Mouse (Mus musculus) small intestine, adult 2 months (tissue): ENCODE measurements around the gene Tmem107. TPM values are rescaled to one million over a fixed set of nuclear protein-coding genes. Genes with fewer than 3 reads are reported as not detected.
A peak's percentile ranks its signal among the peaks of the same experiment; 100 is the strongest.

Experiments used
- H3K27ac ChIP-seq: fragments of 200-500 bp; 2 replicates; pipeline ENCODE4 v1.5.1; 2012; ENCODE audit warnings: low read depth, low read length, control low read depth, inconsistent platforms; ENCODE audit not compliant: insufficient read depth
- H3K27me3 ChIP-seq: fragments of 200-500 bp; 2 replicates; pipeline ENCODE4 v1.6.1; 2012; ENCODE audit warnings: mild to moderate bottlenecking, moderate library complexity, low read length, inconsistent platforms; ENCODE audit not compliant: control insufficient read depth, insufficient read depth
- H3K36me3 ChIP-seq: fragments of 200-500 bp; 2 replicates; pipeline ENCODE4 v1.6.1; 2012; ENCODE audit warnings: mild to moderate bottlenecking, low read length, control low read depth, inconsistent platforms; ENCODE audit not compliant: control insufficient read depth, insufficient read depth
- H3K4me1 ChIP-seq: fragments of 200-500 bp; 2 replicates; pipeline ENCODE4 v1.6.1; 2012; ENCODE audit warnings: low read length, inconsistent platforms, mixed read lengths; ENCODE audit not compliant: control insufficient read depth, insufficient read depth, insufficient read length
- H3K4me3 ChIP-seq: fragments of 200-500 bp; 2 replicates; pipeline ENCODE4 v1.5.1; 2012; ENCODE audit warnings: low read depth, mild to moderate bottlenecking, control low read depth, inconsistent platforms, low read length, moderate library complexity
- CTCF ChIP-seq: fragments of 200-500 bp; IDR thresholded peaks from 2 replicates; pipeline ENCODE4 v1.5.1; 2012; ENCODE audit warnings: low read depth, mild to moderate bottlenecking, control low read depth, inconsistent platforms, low read length, moderate library complexity, mixed read lengths; ENCODE audit not compliant: insufficient replicate concordance, insufficient read length; ENCODE audit errors: extremely low read depth
- POLR2A ChIP-seq: fragments of 200-500 bp; IDR thresholded peaks from 2 replicates; pipeline ENCODE4 v1.6.1; 2012; ENCODE audit warnings: low read depth, mild to moderate bottlenecking, control low read depth, inconsistent platforms, low read length, moderate library complexity
- WGBS: fragments of 180-500 bp; shearing (Covaris S2); methylation state at CpG from one replicate; pipeline ENCODE4 v1.1.7; 2018; 5-methylcytosine and 5-hydroxymethylcytosine counted together
- polyA plus RNA-seq: library from polyadenylated mRNA; depleted of rRNA; stranded (reverse); fragments of >200 nt; gene quantifications from 2 replicates; pipeline ENCODE4 v1.2.3, GENCODE M21; 2012

The Tmem107 gene
- polyA plus RNA-seq, 1 experiment, result 12.8 TPM

- 8% methylated on average over 20 of the region's 20 CpGs for WGBS
- no peak; the same call in 1 of the 2 replicates for TF ChIP-seq POLR2A
- no peak for TF ChIP-seq CTCF
- peak overlapping the region; percentile 69 for H3K4me3 ChIP-seq
- H3K4me1 ChIP-seq, result peaks cover 9% of the 10 kb centered on the region; the same call in 1 of the 2 replicates
- H3K36me3 ChIP-seq, result peaks cover 5% of the 10 kb centered on the region; the same call in 1 of the 2 replicates
- peak overlapping the region; percentile 5; the same call in 1 of the 2 replicates for H3K27ac ChIP-seq
- H3K27me3 ChIP-seq, result no peaks in the 10 kb centered on the region
Observed at GRCm38 (mm10) chr11:69036486-69037230, 33.9 kb upstream of the Tmem107 start.

- WGBS, result under 1% methylated on average over 34 of the region's 34 CpGs
Observed at GRCm38 (mm10) chr11:69037231-69038061, 33.2 kb upstream of the Tmem107 start.

GRCm38 (mm10) chr11:69038173-69038572 lies 32.4 kb upstream of the Tmem107 start:
- H3K4me1 ChIP-seq, result peaks cover 9% of the 10 kb centered on the region; the same call in 1 of the 2 replicates
- peaks cover 2% of the 10 kb centered on the region; the same call in 1 of the 2 replicates for H3K36me3 ChIP-seq
- WGBS, result 83% methylated on average over 5 of the region's 5 CpGs
- H3K4me3 ChIP-seq, result no peak overlapping the region
- H3K27me3 ChIP-seq, result no peaks in the 10 kb centered on the region
- TF ChIP-seq CTCF (no peak), POLR2A (no peak)
- H3K27ac ChIP-seq, result no peak overlapping the region

More at GRCm38 (mm10) chr11:69037231-69038061, 33.2 kb upstream of the Tmem107 start:
- Histone ChIP-seq H3K27me3 (no peaks in the 10 kb centered on the region), H3K27ac (peak overlapping the region; percentile 5; the same call in 1 of the 2 replicates), H3K4me3 (peak overlapping the region; percentile 69), H3K36me3 (peaks cover 5% of the 10 kb centered on the region; the same call in 1 of the 2 replicates), H3K4me1 (peaks cover 9% of the 10 kb centered on the region; the same call in 1 of the 2 replicates)
- no peak for TF ChIP-seq CTCF
- no peak for TF ChIP-seq POLR2A

GRCm38 (mm10) chr11:69045531-69046394 lies 24.8 kb upstream of the Tmem107 start, which contains the start of gene Aurkb:
Gene Aurkb (plus strand): TSS chr11:69045647.
- Histone ChIP-seq H3K4me3 (peak within 1 kb of the TSS; percentile 95), H3K27ac (peak within 1 kb of the TSS; percentile 58), H3K4me1 (peaks cover 3% of the 10 kb centered on the region; the same call in 1 of the 2 replicates), H3K36me3 (peaks cover 4% of the 10 kb centered on the region; the same call in 1 of the 2 replicates), H3K27me3 (no peaks in the 10 kb centered on the region)
- WGBS, result under 1% methylated on average over 54 of the region's 54 CpGs
- TF ChIP-seq POLR2A (no peak), CTCF (no peak)

- Histone ChIP-seq H3K4me3 (peak overlapping the region; percentile 41), H3K27ac (no peak overlapping the region), H3K27me3 (no peaks in the 10 kb centered on the region), H3K4me1 (peaks cover 3% of the 10 kb centered on the region; the same call in 1 of the 2 replicates), H3K36me3 (peaks cover 6% of the 10 kb centered on the region; the same call in 1 of the 2 replicates)
- TF ChIP-seq CTCF, result no peak
- TF ChIP-seq POLR2A, result no peak
- WGBS, result 7% methylated on average over 9 of the region's 9 CpGs
Observed at GRCm38 (mm10) chr11:69046395-69046774, 24.2 kb upstream of the Tmem107 start.

GRCm38 (mm10) chr11:69047592-69047991 lies 23.0 kb upstream of the Tmem107 start:
- peaks cover 6% of the 10 kb centered on the region; the same call in 1 of the 2 replicates for H3K36me3 ChIP-seq
- 82% methylated on average over 12 of the region's 12 CpGs for WGBS
- H3K27me3 ChIP-seq, result no peaks in the 10 kb centered on the region

More at GRCm38 (mm10) chr11:69047592-69047991, 23.0 kb upstream of the Tmem107 start:
- H3K4me1 ChIP-seq, result peaks cover 3% of the 10 kb centered on the region; the same call in 1 of the 2 replicates
- TF ChIP-seq POLR2A, result no peak
- no peak for TF ChIP-seq CTCF
- no peak overlapping the region for H3K27ac ChIP-seq
- H3K4me3 ChIP-seq, result no peak overlapping the region
